Mouse (Mus musculus) CH12.LX (cell line): ENCODE data around the gene Ntm. TPM values are rescaled to one million over a fixed set of nuclear protein-coding genes. Genes with fewer than 3 reads are reported as not detected.

ENCODE experiments used
- DNase-seq: peaks from one replicate; pipeline ENCODE4 v3.0.0-alpha.2; 2013; ENCODE audit errors: extremely low read depth
- H3K27ac ChIP-seq: 2 replicates; pipeline ENCODE4 v1.5.1; 2012; ENCODE audit warnings: low read depth, mild to moderate bottlenecking, control low read depth, moderate library complexity; ENCODE audit not compliant: insufficient read depth
- H3K27me3 ChIP-seq: replicated peaks from 2 replicates; pipeline ENCODE3; 2012; ENCODE audit warnings: inconsistent platforms
- H3K36me3 ChIP-seq, 2 experiments: replicated peaks in 1 of 2; 2 replicates each; pipeline versions ENCODE3 to v1.6.1; 2012; ENCODE audit warnings: inconsistent platforms in 1 of 2, low read length in 1 of 2, mild to moderate bottlenecking in 1 of 2, mixed read lengths in 1 of 2, moderate library complexity in 1 of 2; ENCODE audit not compliant: control insufficient read depth in 1 of 2, insufficient read depth in 1 of 2
- H3K4me1 ChIP-seq, 2 experiments: 2 replicates each; pipeline ENCODE4 v1.6.1; 2012; ENCODE audit warnings: inconsistent platforms in 1 of 2, moderate library complexity in 1 of 2; ENCODE audit not compliant: insufficient read depth in 2 of 2, control insufficient read depth in 1 of 2
- H3K4me2 ChIP-seq: 2 replicates; pipeline ENCODE4 v1.6.1; 2012; ENCODE audit warnings: low read depth, mild to moderate bottlenecking, control low read depth; ENCODE audit not compliant: poor library complexity, insufficient read depth, severe bottlenecking
- H3K4me3 ChIP-seq, 3 experiments: fragments of 150-350 bp in 1 of 3; sonication (generic) in 1 of 3; replicated peaks in 1 of 3; 2 replicates each; pipeline versions ENCODE3 to v1.5.1; 2011 to 2012; ENCODE audit warnings: low read depth in 2 of 3, low read length in 2 of 3, mild to moderate bottlenecking in 2 of 3, moderate library complexity in 2 of 3, control low read depth in 1 of 3, improper control_type of control experiment in 1 of 3, inconsistent platforms in 1 of 3, mixed read lengths in 1 of 3; ENCODE audit not compliant: poor library complexity in 1 of 3
- H3K79me2 ChIP-seq: replicated peaks from 2 replicates; pipeline ENCODE4 v1.6.1; 2012; ENCODE audit warnings: mild to moderate bottlenecking, moderate library complexity; ENCODE audit not compliant: control insufficient read depth, poor library complexity, insufficient read depth, severe bottlenecking; ENCODE audit errors: extremely low read depth
- H3K9ac ChIP-seq: 2 replicates; pipeline ENCODE4 v1.6.1; 2012; ENCODE audit warnings: low read depth, mild to moderate bottlenecking, control low read depth, moderate library complexity; ENCODE audit not compliant: insufficient read depth
- H3K9me3 ChIP-seq: replicated peaks from 2 replicates; pipeline ENCODE3; 2012; ENCODE audit warnings: low read length, inconsistent platforms, mixed read lengths
- CHD1 ChIP-seq: IDR thresholded peaks from 2 replicates; pipeline ENCODE4 v1.6.1; 2012; ENCODE audit warnings: low read depth, low read length, improper control_type of control experiment, inconsistent platforms
- CTCF ChIP-seq, 2 experiments: IDR thresholded peaks in 1 of 2; conservative IDR thresholded peaks in 1 of 2; 2 replicates each; pipeline ENCODE4 v1.5.1; 2011 to 2012; ENCODE audit warnings: low read depth in 2 of 2, low read length in 2 of 2, improper control_type of control experiment in 1 of 2, inconsistent platforms in 1 of 2, mild to moderate bottlenecking in 1 of 2, moderate library complexity in 1 of 2
- EP300 ChIP-seq: IDR thresholded peaks from 2 replicates; pipeline ENCODE4 v1.6.1; 2011; ENCODE audit warnings: low read length, improper control_type of control experiment
- IRF4 ChIP-seq: IDR thresholded peaks from 2 replicates; pipeline ENCODE4 v1.6.1; 2014; ENCODE audit warnings: low read depth, mild to moderate bottlenecking, inconsistent platforms, low read length, improper control_type of control experiment
- JUND ChIP-seq: conservative IDR thresholded peaks from 2 replicates; pipeline ENCODE4 v1.6.1; 2011; ENCODE audit warnings: low read depth, low read length, improper control_type of control experiment
- MAFK ChIP-seq: IDR thresholded peaks from 2 replicates; pipeline ENCODE4 v1.6.1; 2011; ENCODE audit warnings: low read length, improper control_type of control experiment; ENCODE audit not compliant: insufficient replicate concordance
- MAX ChIP-seq: IDR thresholded peaks from 2 replicates; pipeline ENCODE4 v1.6.1; 2011; ENCODE audit warnings: low read length, improper control_type of control experiment
- NELFE ChIP-seq: IDR thresholded peaks from 2 replicates; pipeline ENCODE4 v1.6.1; 2011; ENCODE audit warnings: low read depth, low read length, improper control_type of control experiment
- NRF1 ChIP-seq: IDR thresholded peaks from 2 replicates; pipeline ENCODE4 v1.6.1; 2014; ENCODE audit warnings: low read depth, mild to moderate bottlenecking, inconsistent platforms, low read length, improper control_type of control experiment, moderate library complexity
- POLR2AphosphoS2 ChIP-seq: IDR thresholded peaks from 2 replicates; pipeline ENCODE4 v1.6.1; 2011; ENCODE audit warnings: low read depth, low read length, improper control_type of control experiment
- SMC3 ChIP-seq: IDR thresholded peaks from 2 replicates; pipeline ENCODE4 v1.6.1; 2011; ENCODE audit warnings: low read depth, low read length, improper control_type of control experiment
- TBP ChIP-seq: conservative IDR thresholded peaks from 2 replicates; pipeline ENCODE4 v1.6.1; 2011; ENCODE audit warnings: low read depth, low read length, improper control_type of control experiment
- TCF12 ChIP-seq: IDR thresholded peaks from 2 replicates; pipeline ENCODE4 v1.6.1; 2014; ENCODE audit warnings: low read depth, mild to moderate bottlenecking, inconsistent platforms, low read length, improper control_type of control experiment
- UBTF ChIP-seq: IDR thresholded peaks from 2 replicates; pipeline ENCODE4 v1.6.1; 2012; ENCODE audit warnings: low read depth, mild to moderate bottlenecking, inconsistent platforms, low read length, improper control_type of control experiment, moderate library complexity
- USF2 ChIP-seq: conservative IDR thresholded peaks from 2 replicates; pipeline ENCODE4 v1.6.1; 2011; ENCODE audit warnings: low read depth, low read length, improper control_type of control experiment
- dilution Hi-C: fragments of 300-500 bp; cut with MboI; formaldehyde crosslinking; loops from 2 replicates; pipeline ENCODE4 v1.14.3; 2020; ENCODE audit warnings: low sequenced_read_pairs; ENCODE audit not compliant: extremely low pct_unique_long_range_greater_than_20kb, extremely low pct_ligation_motif_present
- in situ Hi-C: fragments of 300-500 bp; cut with MboI; formaldehyde crosslinking; loops from 3 replicates; pipeline ENCODE4 v1.14.3; 2019; ENCODE audit warnings: low sequenced_read_pairs, low pct_ligation_motif_present, low pct_unique_long_range_greater_than_20kb, mixed read lengths
- polyA plus RNA-seq: library from polyadenylated mRNA; unstranded; fragments of >175 nt; gene quantifications from 2 replicates; pipeline ENCODE4 v1.2.1, GENCODE M21; 2012; ENCODE audit warnings: low read depth; ENCODE audit not compliant: insufficient read length
- total RNA-seq, 2 experiments: library from RNA; depleted of rRNA; stranded (reverse); fragments of 300-350 nt in 1 of 2; fragments of >200 nt in 1 of 2; gene quantifications; 2 replicates each; pipeline ENCODE4 v1.2.3; 2012 to 2014

The Ntm gene
- total and polyA plus RNA-seq, 3 experiments, result not detected

DNA sequence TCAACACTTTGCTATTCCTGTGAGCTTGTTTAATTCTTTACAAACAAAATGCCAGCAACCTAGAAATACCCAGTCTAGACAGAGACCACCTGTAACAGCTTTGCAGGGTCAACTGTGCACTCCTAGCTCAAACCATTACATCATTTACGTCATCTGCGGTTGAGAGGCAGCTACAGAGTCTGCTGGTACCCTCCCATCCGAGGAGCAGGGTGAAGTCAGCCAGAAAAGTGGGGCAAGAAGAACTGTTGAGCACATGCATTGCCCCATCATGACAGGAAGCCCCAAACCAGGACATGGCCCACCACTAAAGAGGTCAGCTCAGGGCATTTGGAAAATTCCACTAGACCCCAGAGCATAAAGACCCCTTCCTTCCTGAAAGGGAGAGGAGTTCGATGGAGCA, 175.5 kb downstream of the Ntm start:
- peaks cover 81% of the 10 kb centered on the region for H3K9me3 ChIP-seq
- no peaks in the 10 kb centered on the region for H3K4me1 ChIP-seq
- no peak for DNase-seq
- dilution Hi-C loops, result no loop called here
- no peak overlapping the region for H3K4me2 ChIP-seq
- no peaks in the 10 kb centered on the region for H3K79me2 ChIP-seq
- H3K4me3 ChIP-seq, result no peak overlapping the region
- TF ChIP-seq CHD1, result no peak
- no peaks in the 10 kb centered on the region for H3K27me3 ChIP-seq
- H3K36me3 ChIP-seq, result no peaks in the 10 kb centered on the region
- in situ Hi-C loops, result no loop called here
- H3K27ac ChIP-seq, result no peak overlapping the region
- H3K9ac ChIP-seq, result no peak overlapping the region

DNA sequence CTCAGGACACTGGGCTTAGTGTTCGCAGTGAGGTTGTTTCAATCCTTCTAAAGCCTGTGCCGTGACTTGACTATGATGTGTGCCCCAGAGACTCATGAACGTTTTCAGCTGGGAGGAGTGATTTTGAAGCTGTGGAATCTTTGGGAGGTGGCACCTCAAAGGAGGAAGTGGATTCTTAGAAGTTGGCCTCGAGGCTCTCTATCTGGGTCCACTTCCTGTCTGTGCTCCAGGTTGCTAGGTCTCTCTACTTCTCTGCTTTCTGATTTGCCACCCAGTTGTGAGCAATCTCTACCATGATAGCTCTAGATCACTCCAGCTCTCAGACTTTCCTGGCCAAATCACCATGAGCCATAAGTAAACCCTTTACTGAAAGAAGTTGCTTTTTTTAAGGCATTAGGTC, 180.2 kb downstream of the Ntm start:
- no peak for TF ChIP-seq MAX
- no peak for TF ChIP-seq NRF1
- no peak for TF ChIP-seq UBTF
- no peak for TF ChIP-seq NELFE
- TF ChIP-seq MAFK, result no peak
- TF ChIP-seq TBP, result no peak
- TF ChIP-seq POLR2AphosphoS2, result no peak
- no peak for TF ChIP-seq JUND
- TF ChIP-seq IRF4, result no peak
- no peak for TF ChIP-seq CTCF (conservative IDR thresholded peaks at IDR 0.05 in 1 of 2, IDR thresholded peaks at IDR 0.05 in 1 of 2; ENCODE audit: low read depth in 2 of 2, low read length in 2 of 2)
- TF ChIP-seq TCF12, result no peak
- TF ChIP-seq USF2, result no peak
- TF ChIP-seq, all 38 proteins: peak for 0
- Histone ChIP-seq H3K79me2 (no peaks in the 10 kb centered on the region), H3K4me2 (no peak overlapping the region), H3K4me1 (no peaks in the 10 kb centered on the region), H3K4me3 (no peak overlapping the region), H3K9me3 (peaks cover 74% of the 10 kb centered on the region), H3K27ac (no peak overlapping the region), H3K9ac (no peak overlapping the region), H3K36me3 (no peaks in the 10 kb centered on the region), H3K27me3 (no peaks in the 10 kb centered on the region)
- dilution Hi-C loops (no loop called here), in situ Hi-C loops (no loop called here)
- no peak for DNase-seq

DNA sequence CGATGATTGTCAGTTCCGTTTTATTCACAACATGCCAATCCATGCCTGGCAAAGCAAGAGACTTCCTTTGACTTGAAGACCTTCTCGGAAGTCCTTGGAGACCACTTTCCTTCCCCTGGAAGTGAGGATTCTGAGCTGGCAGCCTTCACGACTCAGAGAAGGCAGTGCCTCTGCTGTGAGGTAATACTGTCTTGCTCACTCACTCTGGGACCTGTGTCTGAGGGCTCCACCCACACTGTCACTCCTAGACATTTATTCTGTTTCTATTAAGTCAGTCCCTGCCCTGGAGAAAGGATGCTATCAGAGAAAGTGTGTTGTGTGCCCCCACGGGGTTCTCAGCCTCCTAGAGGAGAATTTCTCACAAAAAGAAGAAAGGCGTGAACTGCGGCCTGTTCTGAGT, 183.2 kb downstream of the Ntm start:
- in situ Hi-C loops, result no loop called here

More for the DNA sequence above, 183.2 kb downstream of the Ntm start:
- no peak overlapping the region for H3K9ac ChIP-seq
- H3K4me3 ChIP-seq, result no peak overlapping the region
- H3K79me2 ChIP-seq, result no peaks in the 10 kb centered on the region
- no peaks in the 10 kb centered on the region for H3K4me1 ChIP-seq
- TF ChIP-seq EP300 (no peak), SMC3 (no peak)
- H3K27ac ChIP-seq, result no peak overlapping the region
- H3K4me2 ChIP-seq, result no peak overlapping the region
- H3K36me3 ChIP-seq, result no peaks in the 10 kb centered on the region
- no peaks in the 10 kb centered on the region for H3K27me3 ChIP-seq
- dilution Hi-C loops, result no loop called here
- DNase-seq, result no peak
- H3K9me3 ChIP-seq, result peaks cover 74% of the 10 kb centered on the region
